Mouse (Mus musculus) lung, embryonic 16.5 days (tissue): ENCODE measurements around the gene Pnkp. TPM values are rescaled to one million over a fixed set of nuclear protein-coding genes. Genes with fewer than 3 reads are reported as not detected.
A peak's percentile ranks its signal among the peaks of the same experiment; 100 is the strongest.

Experiments
- ATAC-seq: fragments of 200-750 bp; cut with Nextera tagmentation; 2 replicates; pipeline ENCODE4 v1.8.0; 2017; ENCODE audit warnings: low read depth, mild to moderate bottlenecking, moderate library complexity
- H3K27ac ChIP-seq: fragments of 300-500 bp; sonication (generic); 2 replicates; pipeline ENCODE4 v1.5.1; 2014; ENCODE audit warnings: mild to moderate bottlenecking, control low read depth, low read length
- H3K27me3 ChIP-seq: fragments of 300-500 bp; sonication (generic); 2 replicates; pipeline ENCODE4 v1.6.1; 2014; ENCODE audit warnings: low read depth, low read length, mixed read lengths; ENCODE audit not compliant: control insufficient read depth, insufficient read depth
- H3K36me3 ChIP-seq: fragments of 300-500 bp; sonication (generic); 2 replicates; pipeline ENCODE4 v1.6.1; 2014; ENCODE audit warnings: low read length; ENCODE audit not compliant: control insufficient read depth, insufficient read depth
- H3K4me1 ChIP-seq: fragments of 300-500 bp; sonication (generic); replicated peaks from 2 replicates; pipeline ENCODE4 v1.6.1; 2014; ENCODE audit warnings: low read length, mixed read lengths; ENCODE audit not compliant: control insufficient read depth, insufficient read depth
- H3K4me2 ChIP-seq: fragments of 300-500 bp; sonication (generic); 2 replicates; pipeline ENCODE4 v1.6.1; 2014; ENCODE audit warnings: low read depth, low read length, control low read depth
- H3K4me3 ChIP-seq: fragments of 300-500 bp; sonication (generic); 2 replicates; pipeline ENCODE4 v1.5.1; 2014; ENCODE audit warnings: mild to moderate bottlenecking, low read length, control low read depth
- H3K9ac ChIP-seq: fragments of 300-500 bp; sonication (generic); 2 replicates; pipeline ENCODE4 v1.6.1; 2014; ENCODE audit warnings: low read length, control low read depth
- H3K9me3 ChIP-seq: fragments of 300-500 bp; sonication (generic); 2 replicates; pipeline ENCODE4 v1.6.1; 2016; ENCODE audit warnings: low read length; ENCODE audit not compliant: control insufficient read depth
- WGBS: fragments of 180-500 bp; shearing (Covaris S2); extraction: QIAGEN DNeasy Blood & Tissue Kit; methylation state at CpG from one replicate; pipeline ENCODE4 v1.1.7; 2014; 5-methylcytosine and 5-hydroxymethylcytosine counted together
- polyA plus RNA-seq: library from polyadenylated mRNA; unstranded; fragments of >200 nt; fragmentation: Nextera tagmentation; extraction: Ambion mirVana; gene quantifications from 2 replicates; pipeline ENCODE4 v1.2.1, GENCODE M21; 2015

The Pnkp gene
- polyA plus RNA-seq, 1 experiment from 2014 or later = 38.0 TPM

- WGBS = 76% methylated on average over 7 of the region's 7 CpGs
- Histone ChIP-seq H3K4me1 (peaks cover 35% of the 10 kb centered on the region), H3K4me2 (no peak overlapping the region), H3K27me3 (no peaks in the 10 kb centered on the region), H3K27ac (no peak overlapping the region), H3K36me3 (no peaks in the 10 kb centered on the region; the same call in 1 of the 2 replicates), H3K9ac (no peak overlapping the region), H3K4me3 (no peak overlapping the region), H3K9me3 (no peaks in the 10 kb centered on the region)
- no peak for ATAC-seq
These were observed 35.1 kb upstream of the Pnkp start for GRCm38 (mm10) chr7:44821666-44822448.

GRCm38 (mm10) chr7:44823409-44823808 lies 33.5 kb upstream of the Pnkp start:
- ATAC-seq = no peak
- H3K27ac ChIP-seq = no peak overlapping the region
- no peaks in the 10 kb centered on the region for H3K27me3 ChIP-seq
- 43% methylated on average over 7 of the region's 7 CpGs for WGBS
- H3K9ac ChIP-seq = no peak overlapping the region
- H3K9me3 ChIP-seq = no peaks in the 10 kb centered on the region
- peaks cover 25% of the 10 kb centered on the region for H3K4me1 ChIP-seq
- H3K4me3 ChIP-seq = no peak overlapping the region
- H3K4me2 ChIP-seq = no peak overlapping the region
- H3K36me3 ChIP-seq = no peaks in the 10 kb centered on the region; the same call in 1 of the 2 replicates

- no peaks in the 10 kb centered on the region for H3K27me3 ChIP-seq
- peaks cover 13% of the 10 kb centered on the region for H3K36me3 ChIP-seq
- no peaks in the 10 kb centered on the region for H3K9me3 ChIP-seq
- H3K4me2 ChIP-seq = no peak overlapping the region
- no peak overlapping the region for H3K9ac ChIP-seq
- H3K4me3 ChIP-seq = no peak overlapping the region
- peaks cover 13% of the 10 kb centered on the region for H3K4me1 ChIP-seq
- peak; percentile 46; the same call in 1 of the 2 replicates for ATAC-seq
- WGBS = 16% methylated on average over 3 of the region's 3 CpGs
- no peak overlapping the region for H3K27ac ChIP-seq
These were observed 32.1 kb upstream of the Pnkp start for GRCm38 (mm10) chr7:44824872-44825271.

GRCm38 (mm10) chr7:44826771-44827170 lies 30.2 kb upstream of the Pnkp start:
- 80% methylated on average over 3 of the region's 3 CpGs for WGBS
- no peaks in the 10 kb centered on the region for H3K27me3 ChIP-seq
- H3K9ac ChIP-seq = no peak overlapping the region
- no peak overlapping the region for H3K27ac ChIP-seq
- no peak overlapping the region for H3K4me3 ChIP-seq
- H3K4me2 ChIP-seq = no peak overlapping the region
- H3K9me3 ChIP-seq = no peaks in the 10 kb centered on the region
- no peak for ATAC-seq
- H3K4me1 ChIP-seq = peaks cover 8% of the 10 kb centered on the region; the same call in 1 of the 2 replicates
- peaks cover 29% of the 10 kb centered on the region for H3K36me3 ChIP-seq

- no peak overlapping the region for H3K4me3 ChIP-seq
- H3K9ac ChIP-seq = no peak overlapping the region
- H3K9me3 ChIP-seq = no peaks in the 10 kb centered on the region
- ATAC-seq = no peak
- WGBS = 89% methylated on average over 5 of the region's 5 CpGs
- H3K27ac ChIP-seq = no peak overlapping the region
- peaks cover 29% of the 10 kb centered on the region for H3K36me3 ChIP-seq
- H3K27me3 ChIP-seq = no peaks in the 10 kb centered on the region
- H3K4me1 ChIP-seq = peaks cover 8% of the 10 kb centered on the region
- no peak overlapping the region for H3K4me2 ChIP-seq
These were observed 28.2 kb upstream of the Pnkp start for GRCm38 (mm10) chr7:44828706-44829105.

GRCm38 (mm10) chr7:44832763-44833162 lies 24.2 kb upstream of the Pnkp start:
- no peak overlapping the region for H3K27ac ChIP-seq
- peaks cover 7% of the 10 kb centered on the region; the same call in 1 of the 2 replicates for H3K4me1 ChIP-seq
- H3K9me3 ChIP-seq = no peaks in the 10 kb centered on the region
- H3K36me3 ChIP-seq = peaks cover 29% of the 10 kb centered on the region
- WGBS = 42% methylated on average over 4 of the region's 4 CpGs
- no peak for ATAC-seq
- H3K27me3 ChIP-seq = no peaks in the 10 kb centered on the region
- H3K9ac ChIP-seq = no peak overlapping the region
- H3K4me2 ChIP-seq = no peak overlapping the region
- H3K4me3 ChIP-seq = no peak overlapping the region

GRCm38 (mm10) chr7:44835373-44836015 lies 21.4 kb upstream of the Pnkp start:
- Histone ChIP-seq H3K27ac (no peak overlapping the region), H3K4me3 (no peak overlapping the region), H3K9ac (no peak overlapping the region), H3K4me1 (peaks cover 20% of the 10 kb centered on the region), H3K9me3 (no peaks in the 10 kb centered on the region), H3K36me3 (peaks cover 10% of the 10 kb centered on the region), H3K27me3 (peaks cover 7% of the 10 kb centered on the region), H3K4me2 (no peak overlapping the region)
- no peak for ATAC-seq
- WGBS = 91% methylated on average over 1 of the region's 1 CpGs

- no peak overlapping the region for H3K27ac ChIP-seq
- H3K4me3 ChIP-seq = no peak overlapping the region
- H3K9me3 ChIP-seq = no peaks in the 10 kb centered on the region
- no peak overlapping the region for H3K9ac ChIP-seq
- H3K4me1 ChIP-seq = peaks cover 20% of the 10 kb centered on the region
- H3K36me3 ChIP-seq = peaks cover 8% of the 10 kb centered on the region
- H3K4me2 ChIP-seq = no peak overlapping the region
- H3K27me3 ChIP-seq = peaks cover 12% of the 10 kb centered on the region
- ATAC-seq = no peak
- 36% methylated on average over 3 of the region's 3 CpGs for WGBS
These were observed 20.9 kb upstream of the Pnkp start for GRCm38 (mm10) chr7:44836016-44836404.

GRCm38 (mm10) chr7:44836423-44837053 lies 20.4 kb upstream of the Pnkp start:
- WGBS = 77% methylated on average over 9 of the region's 9 CpGs
- no peak overlapping the region for H3K9ac ChIP-seq
- no peak overlapping the region for H3K4me2 ChIP-seq
- H3K27me3 ChIP-seq = peaks cover 12% of the 10 kb centered on the region
- no peak overlapping the region for H3K27ac ChIP-seq
- H3K9me3 ChIP-seq = no peaks in the 10 kb centered on the region
- no peak for ATAC-seq
- H3K36me3 ChIP-seq = peaks cover 7% of the 10 kb centered on the region
- no peak overlapping the region for H3K4me3 ChIP-seq
- peaks cover 20% of the 10 kb centered on the region for H3K4me1 ChIP-seq
